Mouse (Mus musculus) c-Kit-positive CD71-positive TER-119-negative erythroid progenitor cells, embryonic 14.5 days (primary cell): Measurements from ENCODE around the gene Smo.

Experiments used
- DNase-seq: peaks from one replicate; pipeline ENCODE4 v3.0.0-alpha.2; 2013; ENCODE audit warnings: low read depth

Smo gene

DNA sequence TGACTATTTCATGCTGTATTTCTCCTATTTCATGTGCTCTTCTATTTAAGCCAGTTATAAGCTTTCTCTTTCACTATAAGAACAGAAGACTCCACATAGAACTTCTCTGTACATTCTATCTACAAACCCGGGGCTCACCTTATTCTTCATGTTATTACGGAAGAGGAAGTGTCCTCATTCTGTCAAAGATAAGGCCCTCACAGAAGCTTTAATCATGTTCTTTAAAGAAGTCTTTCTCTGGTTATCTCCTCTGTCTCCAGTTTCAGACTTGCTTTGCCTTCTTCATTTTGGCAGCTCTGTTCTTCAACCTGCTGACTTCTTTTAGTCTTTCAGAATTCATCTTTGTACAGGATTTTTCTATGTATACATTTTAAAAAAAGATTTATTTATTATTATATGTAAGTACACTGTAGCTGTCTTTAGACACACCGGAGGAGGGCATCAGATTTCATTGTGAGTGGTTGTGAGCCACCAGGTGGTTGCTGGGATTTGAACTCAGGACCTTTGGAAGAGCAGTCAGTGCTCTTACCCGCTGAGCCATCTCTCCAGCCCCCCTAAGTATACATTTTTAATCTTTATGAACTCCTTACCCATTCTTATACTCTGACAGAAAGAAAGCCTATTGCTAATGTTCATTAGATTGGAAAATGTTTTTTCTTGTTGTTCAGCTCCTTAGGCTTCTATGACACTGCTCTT is 41.4 kb downstream of the Smo start:
- DNase-seq, result peak; percentile 31

DNA sequence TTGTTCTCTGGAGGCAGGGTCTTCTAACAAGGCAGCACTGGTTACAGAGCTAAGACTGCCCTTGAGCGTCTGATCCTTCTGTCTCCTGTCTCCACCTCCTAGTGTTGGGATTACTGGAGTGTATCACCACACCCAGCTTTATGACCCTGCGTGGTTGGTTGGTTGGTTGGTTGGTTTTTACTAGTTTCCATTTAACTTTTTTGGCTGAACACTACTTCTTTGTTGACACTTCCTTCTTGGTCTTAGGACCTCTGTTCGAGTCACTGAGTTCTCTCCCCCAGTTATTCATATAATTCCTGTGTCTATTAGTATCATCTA is 41.9 kb downstream of the Smo start:
- no peak for DNase-seq

DNA sequence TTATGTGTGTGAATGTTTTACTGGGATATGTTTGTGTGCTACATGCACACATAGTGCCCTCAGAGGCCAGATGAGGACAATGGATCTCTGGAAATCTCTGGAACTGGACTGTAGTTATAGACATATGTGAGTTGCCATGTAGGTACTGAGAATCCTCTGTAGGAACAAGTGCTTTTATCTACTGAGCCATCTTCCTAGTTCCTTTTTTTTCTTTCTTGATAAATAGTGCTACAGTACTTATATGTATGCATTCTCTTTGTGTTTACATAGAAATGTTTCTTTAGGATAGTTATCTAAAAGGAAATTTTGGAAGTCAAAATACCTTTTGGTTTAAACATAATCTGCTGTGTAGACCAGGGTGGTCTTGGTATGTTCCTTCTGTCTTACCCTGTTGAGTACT is 44.8 kb downstream of the Smo start:
- DNase-seq, result no peak

DNA sequence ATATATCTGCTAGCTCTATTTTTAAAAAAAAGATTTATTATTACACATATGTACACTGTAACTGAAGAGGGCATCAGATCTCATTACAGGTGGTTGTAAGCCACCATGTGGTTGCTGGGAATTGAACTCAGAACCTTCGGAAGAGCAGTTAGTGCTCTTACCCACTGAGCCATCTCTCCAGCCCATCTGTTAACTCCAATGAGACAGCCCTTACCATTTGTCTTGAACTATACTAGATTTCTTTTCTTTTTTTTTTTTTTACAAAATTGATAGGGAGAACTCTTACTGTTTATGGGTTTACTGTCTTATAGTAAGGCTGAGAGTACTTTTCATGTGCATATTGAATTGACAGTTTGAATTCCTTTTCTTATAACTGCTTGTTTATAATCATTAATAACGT is 45.3 kb downstream of the Smo start:
- DNase-seq, result no peak

DNA sequence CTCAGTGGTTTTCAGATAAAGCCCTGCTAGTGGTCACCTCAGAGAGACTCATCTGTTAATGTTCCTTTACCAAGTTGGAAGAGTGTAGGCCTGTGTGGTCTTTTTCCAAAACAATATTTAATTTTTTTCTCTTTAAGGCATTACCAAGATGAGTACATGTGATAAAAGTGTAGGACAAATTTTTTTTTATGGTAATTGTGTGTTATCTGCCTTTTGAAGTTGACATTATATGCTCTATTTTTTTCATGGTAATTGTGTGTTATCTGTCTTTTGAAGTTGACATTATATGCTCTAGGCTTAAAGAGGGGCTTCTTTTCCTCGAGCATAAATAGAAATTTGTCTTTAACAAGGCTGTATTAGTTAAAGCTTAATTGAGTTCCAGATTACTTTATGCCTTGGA is 46.9 kb downstream of the Smo start:
- DNase-seq, result no peak

DNA sequence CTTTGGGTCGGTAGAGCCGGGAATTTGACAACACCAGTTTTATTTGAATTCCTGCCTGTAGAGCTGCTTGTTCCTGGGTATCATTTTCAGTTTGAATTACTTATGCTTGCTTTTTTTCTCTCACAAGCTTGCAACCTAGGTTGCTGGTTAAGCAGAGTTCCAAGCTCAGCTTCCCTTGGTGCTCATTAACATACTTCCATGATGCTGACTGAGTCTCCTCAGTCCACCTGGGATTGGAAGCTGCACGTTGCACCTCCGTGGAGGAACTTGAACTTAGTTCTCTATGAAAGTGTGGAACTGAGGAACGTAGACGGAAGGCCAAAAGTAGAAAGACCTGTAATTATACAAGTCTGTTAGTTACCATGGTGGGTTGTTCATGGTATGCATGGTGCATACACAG is 48.7 kb downstream of the Smo start:
- DNase-seq, result no peak

DNA sequence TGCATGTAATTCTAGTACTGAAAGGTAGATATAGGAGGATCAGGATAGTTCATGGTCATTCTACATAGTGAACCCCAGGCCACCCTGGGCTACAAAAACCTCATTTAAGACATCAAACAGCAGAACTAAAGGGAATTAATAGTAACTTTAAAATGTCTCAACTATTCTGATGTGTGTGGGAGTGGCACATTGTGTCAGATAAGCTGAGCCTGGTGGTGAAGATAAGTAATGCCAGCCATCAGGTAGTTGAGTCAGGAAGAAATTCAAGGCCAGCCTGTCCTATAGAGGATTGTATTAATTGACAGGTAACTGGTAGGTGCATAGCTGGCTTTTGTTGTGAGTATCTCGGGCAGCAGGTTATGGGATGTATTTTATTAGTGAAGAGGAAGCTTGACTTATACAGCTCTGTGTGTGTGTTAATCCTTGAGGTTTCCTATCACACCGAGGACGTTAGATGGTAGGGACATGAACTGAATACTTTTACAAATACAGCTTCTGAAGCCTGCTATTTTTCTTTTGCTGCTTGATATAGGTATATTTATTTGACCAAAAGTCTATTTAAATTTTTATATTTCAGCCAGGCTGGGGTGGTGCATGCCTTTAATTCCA is 49.2 kb downstream of the Smo start:
- DNase-seq, result peak; percentile 68

DNA sequence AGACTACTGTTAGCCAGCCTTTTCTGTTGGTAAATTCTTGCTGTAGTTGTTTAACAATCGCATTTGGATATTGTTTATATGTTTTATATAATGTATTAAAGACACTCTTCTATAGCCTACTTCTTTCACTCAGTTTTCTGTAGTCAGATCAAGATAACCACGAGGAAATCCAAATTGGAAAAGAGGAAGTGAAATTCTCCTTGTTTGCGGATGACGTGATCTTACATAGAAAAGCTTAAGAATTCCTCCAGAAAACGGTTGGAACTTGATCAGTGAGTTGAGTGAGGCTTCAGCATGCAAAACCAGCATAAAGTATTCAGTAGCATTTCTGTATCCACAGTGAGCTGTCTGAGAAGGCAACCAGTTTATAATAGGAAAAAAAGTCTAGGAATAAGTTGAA is 50.5 kb downstream of the Smo start:
- DNase-seq, result no peak

DNA sequence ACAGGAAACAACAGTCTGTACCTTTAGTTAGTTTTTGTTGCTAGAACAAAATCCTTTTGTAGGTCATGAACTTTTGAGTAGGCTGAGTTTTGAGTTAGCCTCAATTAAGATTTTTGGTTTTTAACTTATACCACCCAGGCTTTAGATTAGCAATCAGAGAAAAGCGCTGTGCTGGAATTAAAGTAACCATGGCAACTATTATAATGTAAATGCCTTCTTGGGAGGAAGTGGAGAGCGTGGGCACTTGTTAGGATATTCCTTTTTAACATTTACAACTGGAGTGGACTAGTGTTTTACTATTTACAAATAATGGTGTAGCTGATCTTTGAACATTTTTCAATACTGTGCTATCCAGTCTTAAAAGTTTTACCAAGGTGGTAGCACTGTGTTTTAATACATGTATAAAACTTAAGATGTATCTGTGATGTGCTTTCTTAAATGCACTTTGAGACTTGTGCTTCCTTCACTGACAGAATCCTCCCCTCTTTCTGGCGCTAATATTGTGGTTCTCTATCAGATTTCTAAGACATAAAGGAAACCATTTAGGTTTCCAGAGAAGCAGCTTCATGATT is 53.6 kb downstream of the Smo start:
- no peak for DNase-seq

DNA sequence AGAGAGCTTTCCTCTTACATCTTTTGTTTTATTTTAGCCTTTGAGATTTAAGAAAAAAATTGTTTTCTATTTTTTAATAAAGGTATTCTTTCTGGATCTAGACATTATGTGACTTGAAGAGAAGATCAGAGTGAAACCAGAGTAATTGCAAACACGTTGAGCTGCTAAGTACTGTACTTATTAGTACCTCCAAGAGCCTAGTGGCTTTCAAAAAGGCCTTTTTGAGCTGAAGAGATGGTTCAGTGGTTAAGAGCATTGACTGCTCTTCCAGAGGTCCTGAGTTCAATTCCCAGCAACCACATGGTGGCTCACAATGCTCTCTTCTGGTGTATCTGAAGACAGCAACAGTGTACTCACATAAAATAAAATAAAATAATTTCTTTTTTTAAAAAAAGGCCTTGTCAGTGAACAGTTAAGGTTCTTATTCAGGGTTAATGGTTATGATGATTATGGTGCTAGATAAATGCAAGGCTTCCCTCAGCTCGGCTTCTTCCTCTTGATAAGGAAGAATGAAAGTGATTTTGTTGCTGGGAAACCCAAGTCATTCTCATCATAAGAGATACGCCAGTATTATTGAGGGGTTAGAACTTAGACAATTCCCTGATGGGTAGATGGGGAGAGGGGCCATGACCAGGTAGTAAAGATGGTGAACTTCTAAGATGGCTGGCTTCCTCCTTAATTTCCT is 54.9 kb downstream of the Smo start:
- no peak for DNase-seq

DNA sequence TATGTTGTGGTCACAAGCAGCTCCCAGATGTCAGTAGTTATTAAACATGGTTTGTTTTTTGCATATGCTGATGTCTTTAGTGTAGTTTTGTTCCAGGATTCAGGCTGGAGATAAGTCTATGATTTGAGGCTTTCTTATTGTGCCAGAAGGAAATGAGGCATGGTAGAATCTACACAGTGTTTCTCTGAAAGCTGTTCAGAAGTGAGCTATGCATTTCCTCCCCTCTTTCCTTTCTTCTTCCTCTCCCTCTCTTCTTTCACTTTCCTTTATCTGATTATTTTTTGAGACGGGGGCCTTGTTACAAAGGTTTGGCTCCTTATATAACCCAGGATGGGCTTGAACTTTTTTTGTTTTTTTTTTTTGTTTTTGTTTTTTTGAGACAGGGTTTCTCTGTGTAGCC is 58.2 kb downstream of the Smo start:
- no peak for DNase-seq

DNA sequence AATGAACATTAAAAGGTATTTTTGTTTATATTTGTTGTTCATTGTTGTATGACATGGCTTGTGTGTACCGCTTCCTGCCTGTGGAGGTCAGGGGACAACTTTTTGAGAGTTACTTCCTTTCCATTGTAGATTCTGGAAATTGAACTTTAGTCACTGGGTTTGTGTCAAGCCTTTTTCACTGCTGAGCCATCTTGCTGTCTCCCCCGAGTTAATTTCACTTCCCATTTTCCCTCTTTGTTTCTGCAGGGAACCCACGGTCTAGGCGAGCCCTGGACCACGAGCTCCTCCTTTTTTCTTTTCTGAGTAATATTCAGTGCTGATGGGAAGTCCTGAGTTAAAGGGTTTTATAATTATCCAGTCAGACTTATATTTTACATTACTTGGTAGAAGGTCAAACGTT is 59.3 kb downstream of the Smo start:
- DNase-seq, result no peak

DNA sequence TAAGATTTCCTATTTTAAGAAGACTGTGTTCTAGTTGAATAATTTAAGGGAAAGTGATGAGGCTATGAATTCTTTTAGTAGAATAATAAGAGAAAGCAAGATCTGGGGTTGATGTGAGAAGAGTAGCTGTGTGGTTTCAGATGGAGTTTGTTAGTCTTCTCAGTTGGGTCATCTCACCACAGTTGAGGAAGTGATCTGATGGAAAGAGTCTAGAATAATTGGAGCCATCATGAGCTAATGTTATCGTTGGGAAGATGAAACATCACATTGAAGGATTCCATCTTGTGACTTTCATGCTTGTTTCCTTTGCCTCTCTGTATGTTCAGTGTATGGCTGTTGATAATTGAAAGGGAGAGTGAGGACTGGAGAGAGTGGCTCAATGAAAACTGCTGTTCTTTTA is 67.7 kb downstream of the Smo start:
- no peak for DNase-seq

DNA sequence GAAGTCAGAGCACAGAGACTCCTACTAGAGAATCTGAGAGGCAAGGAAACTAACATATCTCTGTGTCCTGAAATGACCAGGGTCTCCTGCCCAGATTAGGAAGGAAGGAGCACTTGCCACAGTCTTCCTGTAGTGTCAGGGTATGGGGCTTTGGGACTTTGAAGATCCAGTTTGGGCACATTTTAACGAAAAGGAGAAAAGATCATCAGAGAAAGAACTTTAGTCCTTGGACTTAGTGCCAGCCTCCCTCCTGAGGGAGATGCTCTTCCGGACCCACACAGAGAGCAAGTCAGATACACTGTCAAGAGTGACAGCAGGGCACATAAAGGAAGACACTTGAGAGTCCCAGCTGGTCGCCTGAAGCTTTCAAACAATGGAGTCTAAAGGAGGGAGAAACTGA is 68.7 kb downstream of the Smo start:
- no peak for DNase-seq

DNA sequence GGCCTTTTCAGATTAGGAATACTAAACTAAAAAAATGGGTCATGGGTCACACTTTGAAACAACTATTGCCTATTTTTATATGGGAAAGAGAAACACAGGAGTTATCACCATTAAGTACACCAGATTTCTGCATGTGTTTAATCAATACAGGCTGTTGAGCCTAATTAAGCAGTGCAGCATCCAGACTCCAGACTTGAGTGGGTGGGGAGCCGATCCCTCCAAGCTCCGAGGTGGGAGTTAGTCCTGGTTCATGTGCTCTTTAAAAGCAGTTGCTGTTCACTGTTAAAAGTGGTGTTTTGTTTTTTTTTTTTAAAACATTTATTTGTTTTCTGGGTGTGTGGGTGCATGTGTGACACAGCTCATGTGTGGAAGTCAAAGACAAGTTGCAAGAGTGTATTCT is 70.1 kb downstream of the Smo start:
- DNase-seq, result no peak
